Mouse (Mus musculus): ENCODE data around the gene Art4.

Gene Art4

GRCm38 (mm10) chr6:136865360-136865759 lies 7.8 kb upstream of the Art4 start:
- DNase-seq, result no peak

GRCm38 (mm10) chr6:136861020-136861419 lies 3.5 kb upstream of the Art4 start:
- peak in 1 of 2 experiments; percentile 28 for DNase-seq

DNA sequence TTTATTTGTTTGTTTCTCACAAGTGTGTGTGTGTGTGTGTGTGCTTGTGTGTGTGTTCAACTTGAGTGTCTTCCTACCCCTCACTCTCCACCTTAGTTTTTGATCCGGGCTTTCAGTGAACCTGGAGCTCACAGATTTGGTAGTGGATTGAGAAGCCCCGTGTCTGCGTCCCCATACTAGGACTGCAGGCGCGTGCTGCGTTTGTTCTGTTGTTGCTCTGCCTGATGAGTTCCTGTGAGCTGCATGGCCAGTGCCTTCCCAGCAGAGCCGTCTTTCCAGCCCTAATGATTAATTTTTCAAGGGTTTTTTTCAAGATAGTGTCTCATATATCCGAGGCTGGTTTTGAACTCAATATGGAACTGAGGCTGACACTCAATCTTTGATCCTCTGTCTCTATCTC lies 887 bp upstream of the Art4 start:
- no peak for DNase-seq

- DNase-seq, result peak; percentile 33 to 56
These were observed 334 bp upstream of the Art4 start for GRCm38 (mm10) chr6:136857873-136858260.

DNA sequence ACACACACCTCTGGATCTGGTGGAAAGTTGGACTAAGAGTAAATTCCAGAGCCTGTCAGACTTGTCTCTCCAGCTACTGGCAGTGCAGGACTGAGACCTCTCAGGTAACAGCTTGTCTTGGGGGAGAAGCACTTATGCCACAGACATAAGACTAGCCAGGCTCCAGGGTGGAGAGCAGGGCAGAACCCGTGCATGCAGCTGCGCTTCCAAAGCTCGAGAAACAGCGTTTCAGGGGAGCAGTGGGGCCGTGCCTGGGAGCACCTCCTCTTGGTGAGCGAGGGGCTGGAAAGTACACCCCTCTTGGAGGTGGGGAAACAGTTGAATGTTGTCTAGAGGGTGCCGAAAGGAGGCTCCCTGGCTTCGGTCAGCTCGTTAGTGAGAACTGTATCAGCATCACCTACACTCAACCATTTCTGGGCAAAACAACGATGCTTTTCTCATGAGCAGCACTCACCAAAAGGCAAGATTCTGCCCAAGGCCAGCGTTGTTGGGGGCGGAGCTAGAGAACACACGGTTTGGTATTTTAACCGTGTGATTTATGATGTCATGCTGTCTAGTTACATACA lies 1.4 kb downstream of the Art4 start:
- DNase-seq, result no peak

DNA sequence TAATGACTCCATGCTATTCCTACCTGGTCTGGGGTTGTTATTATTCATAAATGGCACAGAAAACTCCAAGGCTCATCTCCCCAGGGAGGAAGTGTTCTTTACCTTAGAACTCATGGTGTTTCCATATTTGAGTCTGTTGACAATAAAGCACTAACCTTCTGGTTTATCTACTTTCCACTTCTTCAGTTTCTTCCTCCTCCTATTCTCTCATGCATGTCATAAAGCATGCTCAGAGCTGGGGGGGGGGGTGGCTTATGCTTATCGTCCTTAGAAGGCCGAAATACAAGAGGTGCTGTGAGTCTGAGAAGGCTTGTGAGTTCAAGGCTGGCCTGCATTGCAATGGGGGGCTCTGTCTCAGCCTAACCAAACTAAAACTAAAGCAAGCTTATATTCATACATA lies 2.4 kb downstream of the Art4 start:
- DNase-seq, result no peak

DNA sequence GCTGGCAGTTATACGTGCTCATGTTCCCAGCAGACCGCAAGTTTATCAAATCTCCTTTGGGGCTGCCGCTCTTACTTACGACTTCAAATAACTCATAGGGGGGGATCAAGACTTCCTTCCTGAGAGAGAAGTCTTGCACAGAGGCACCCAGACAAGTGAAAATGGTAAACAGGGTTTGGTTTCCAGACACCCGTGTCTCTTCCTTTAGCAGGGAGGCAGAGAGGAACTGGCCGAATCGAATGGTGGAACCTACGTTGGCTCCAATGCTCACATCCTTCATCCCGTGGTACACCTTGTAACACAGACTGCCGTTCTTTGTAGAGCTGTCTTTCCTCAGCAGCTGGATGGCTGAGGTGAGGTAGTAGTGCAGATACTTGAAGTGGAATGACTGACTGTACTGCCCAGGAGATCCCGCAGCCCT lies 3.2 kb downstream of the Art4 start:
- DNase-seq, result no peak

DNA sequence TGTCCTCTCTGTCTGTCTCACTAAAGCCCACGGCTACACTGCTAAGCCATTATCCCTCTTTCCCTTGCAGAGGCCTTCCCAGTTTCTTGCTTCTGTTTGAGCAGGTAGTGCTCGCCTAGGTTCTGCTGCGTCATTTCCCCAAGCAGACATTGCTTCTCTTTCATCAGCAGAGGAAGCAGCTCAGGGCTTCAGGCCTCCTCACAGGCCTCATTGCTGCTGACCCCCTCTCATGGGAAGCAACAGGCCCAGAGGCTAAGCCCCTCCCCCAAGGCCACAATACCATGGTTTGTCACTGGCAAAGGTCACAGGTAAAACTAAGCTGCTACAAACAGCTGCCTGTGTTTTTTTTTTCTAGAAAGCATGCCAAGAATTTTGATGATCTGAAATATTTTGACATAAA lies 4.8 kb downstream of the Art4 start:
- DNase-seq, result no peak

- no peak for DNase-seq
These were observed 5.2 kb downstream of the Art4 start for GRCm38 (mm10) chr6:136852348-136852747.

DNA sequence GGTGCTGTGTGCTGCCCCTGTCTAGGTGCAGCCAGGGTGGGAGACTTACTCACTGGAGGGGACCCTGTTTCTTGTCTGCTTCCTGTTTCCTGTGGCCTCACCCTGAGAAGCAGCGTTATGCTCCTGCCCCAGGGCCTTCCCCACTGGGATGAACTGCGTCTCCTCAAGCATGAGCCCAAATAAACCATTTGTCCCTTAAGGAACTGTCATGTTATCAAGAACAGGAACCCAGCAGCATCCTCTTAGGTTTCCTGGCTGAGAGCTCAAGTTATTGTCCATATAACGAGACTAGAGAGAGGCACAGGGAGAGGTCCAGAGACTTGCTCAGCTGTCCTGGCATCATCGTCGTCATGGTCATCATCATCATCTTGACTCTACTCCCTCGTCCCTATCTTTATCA lies 7.3 kb downstream of the Art4 start:
- DNase-seq, result no peak

DNA sequence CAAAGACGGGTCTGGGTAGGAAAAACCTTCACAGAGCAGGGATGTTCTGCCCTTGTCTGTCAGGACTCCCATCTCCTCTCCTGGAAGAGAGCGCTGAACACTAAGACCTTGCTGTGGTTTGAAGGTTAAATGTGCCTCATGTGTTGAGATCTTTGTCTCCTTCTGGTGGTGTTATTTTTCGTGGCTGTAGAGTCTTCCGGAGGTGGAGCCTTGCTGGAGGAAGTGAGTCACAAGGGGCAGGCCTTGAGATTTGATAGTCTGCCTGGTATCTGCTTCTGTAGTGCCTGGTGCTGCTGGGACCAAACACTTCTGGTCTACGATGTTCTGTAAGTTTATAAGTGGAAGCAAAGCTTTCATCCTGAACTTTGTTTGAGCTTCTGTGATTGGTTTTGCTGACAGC lies 8.6 kb downstream of the Art4 start:
- DNase-seq, result no peak

- no peak for DNase-seq
These were observed 9.1 kb downstream of the Art4 start for GRCm38 (mm10) chr6:136848399-136848798.

DNA sequence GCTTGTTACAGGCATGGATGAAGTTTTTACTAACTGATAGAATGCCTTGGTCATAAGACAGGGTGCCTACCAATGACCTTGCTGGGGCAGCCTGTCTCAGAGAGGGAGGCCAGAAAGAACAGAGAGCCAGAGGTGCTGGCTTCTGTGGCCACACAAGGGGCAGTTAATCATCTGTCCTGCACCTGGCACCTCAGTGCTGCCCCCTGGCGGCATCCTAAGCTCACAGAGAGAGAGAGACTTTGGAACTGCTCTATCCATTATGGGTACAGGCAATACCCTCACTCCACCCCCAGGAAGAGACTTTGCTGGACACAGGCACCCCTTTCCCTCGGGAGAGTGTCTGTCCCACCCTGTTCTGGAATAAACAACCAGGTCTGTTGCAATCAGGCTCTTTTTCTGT lies 9.7 kb downstream of the Art4 start:
- peak; percentile 52 to 72 for DNase-seq

- DNase-seq, result no peak
These were observed 10.3 kb downstream of the Art4 start for GRCm38 (mm10) chr6:136847267-136847666.

DNA sequence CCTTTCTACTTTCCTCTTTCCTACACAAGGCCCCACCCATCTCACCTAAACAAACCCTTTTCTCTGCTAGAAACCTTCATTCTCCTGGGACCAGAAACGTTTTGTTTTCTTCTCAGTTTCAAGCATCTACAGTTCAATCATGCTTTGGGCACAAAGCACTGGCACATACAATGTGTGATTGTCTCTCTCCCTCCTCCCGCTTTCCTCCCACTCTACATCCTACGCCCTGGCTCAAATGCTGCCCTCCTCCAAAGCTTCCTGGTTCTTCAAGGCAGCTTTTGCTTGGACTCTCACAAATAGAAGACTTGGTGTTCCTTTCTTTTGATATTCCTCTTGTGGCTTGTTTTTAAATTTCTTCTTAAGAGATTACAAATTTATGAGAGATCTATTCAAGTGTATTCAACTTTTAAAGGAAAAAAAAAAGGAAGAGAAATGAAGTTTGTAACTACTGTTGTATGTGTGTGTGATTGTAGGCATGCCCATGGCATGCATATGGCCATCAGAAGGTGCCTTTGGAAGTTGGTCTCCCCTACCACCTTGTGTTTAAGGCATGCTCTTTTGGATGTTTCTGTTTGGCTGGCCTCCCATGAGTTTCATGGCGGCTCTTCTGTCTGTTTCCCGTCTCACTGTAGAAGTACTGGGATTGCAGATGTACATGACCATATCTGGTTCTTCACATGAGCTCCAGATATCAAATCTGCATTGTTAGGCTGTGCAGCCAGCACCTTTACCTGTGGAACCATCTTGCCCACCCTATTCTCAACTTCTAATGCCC lies 11.6 kb downstream of the Art4 start:
- DNase-seq, result no peak

DNA sequence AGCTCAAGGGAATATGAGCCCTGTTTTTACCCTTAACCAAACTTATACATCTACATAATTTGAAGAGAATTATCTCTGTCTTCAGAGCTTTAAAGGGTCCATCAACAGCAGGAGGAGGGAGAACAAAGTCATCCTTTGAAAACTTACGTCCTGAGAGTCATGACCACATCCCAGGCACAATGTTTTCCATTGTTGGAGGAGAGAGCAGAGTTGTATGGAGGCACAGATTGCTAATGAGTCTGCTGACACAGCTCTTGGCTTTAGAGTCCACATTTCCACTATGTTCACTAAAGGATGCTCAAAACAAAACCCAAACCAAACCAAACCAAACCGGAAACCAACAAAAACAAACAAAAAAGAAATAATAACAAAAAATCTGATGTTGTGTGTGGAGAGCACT lies 12.6 kb downstream of the Art4 start:
- DNase-seq, result no peak

GRCm38 (mm10) chr6:136837323-136837722 lies 20.2 kb downstream of the Art4 start:
- no peak for DNase-seq

GRCm38 (mm10) chr6:136835352-136835751 lies 22.2 kb downstream of the Art4 start, which contains the start of gene Smco3:
Gene Smco3 (minus strand): TSS chr6:136835452.
- DNase-seq, result no peak

DNA sequence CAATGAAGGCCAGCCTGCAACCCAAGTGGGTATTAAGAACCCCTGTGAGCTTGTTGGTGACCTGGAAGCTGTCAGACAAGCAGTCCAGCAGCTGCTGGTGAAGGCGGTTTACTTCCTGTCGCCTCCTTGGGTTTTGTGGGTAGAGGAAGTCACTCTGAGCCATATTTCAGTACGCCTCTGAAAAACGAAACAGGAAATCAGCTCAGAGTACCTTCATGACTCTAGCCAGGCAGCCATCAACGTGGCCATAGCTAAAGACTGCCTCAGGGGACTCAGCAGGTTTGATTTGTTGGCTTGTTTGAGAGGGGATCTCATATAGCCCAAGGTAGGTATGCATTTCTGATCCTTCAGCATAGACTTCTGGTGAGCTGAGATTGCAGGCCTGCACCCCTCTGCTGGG lies 25.8 kb downstream of the Art4 start:
- no peak for DNase-seq

- DNase-seq, result no peak
These were observed 28.9 kb downstream of the Art4 start for GRCm38 (mm10) chr6:136828681-136829080.

DNA sequence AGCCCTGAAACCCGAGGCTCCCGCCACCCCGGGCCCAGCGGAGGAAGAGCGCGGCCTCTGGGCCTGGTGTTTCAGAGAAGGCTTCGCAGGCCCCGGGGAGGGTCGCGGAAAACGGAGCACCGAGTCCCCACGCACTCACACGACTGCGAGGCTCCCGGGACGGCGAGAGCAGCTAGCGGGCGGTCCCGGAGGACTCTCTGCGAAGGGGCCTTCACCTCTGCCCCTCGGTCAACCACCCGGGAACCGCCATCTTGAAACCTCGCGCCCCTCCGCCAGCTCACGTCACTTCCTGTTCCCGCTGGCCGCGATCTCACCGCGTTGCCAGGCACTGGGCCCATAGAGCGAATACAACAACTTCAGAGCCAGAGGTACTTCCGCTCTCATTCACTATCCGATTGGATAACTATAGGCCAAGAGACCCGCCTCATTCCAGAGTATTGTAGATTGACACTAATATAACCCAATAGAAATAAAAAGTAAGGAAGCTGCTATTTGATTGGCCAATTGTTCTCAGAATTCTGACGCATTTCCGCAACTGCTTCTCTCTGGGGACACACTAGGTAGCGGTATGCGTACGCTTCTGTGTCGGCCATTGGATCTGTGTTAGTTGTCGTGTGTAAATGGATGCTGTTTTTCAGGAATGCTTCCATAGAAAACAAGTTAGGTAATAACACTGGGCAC lies 29.5 kb downstream of the Art4 start, which contains the start of gene Wbp11:
TSS of gene Wbp11 (minus strand) at position 353 of the 681 bp plus-strand sequence.
- peak; percentile 96 to 97 for DNase-seq

DNA sequence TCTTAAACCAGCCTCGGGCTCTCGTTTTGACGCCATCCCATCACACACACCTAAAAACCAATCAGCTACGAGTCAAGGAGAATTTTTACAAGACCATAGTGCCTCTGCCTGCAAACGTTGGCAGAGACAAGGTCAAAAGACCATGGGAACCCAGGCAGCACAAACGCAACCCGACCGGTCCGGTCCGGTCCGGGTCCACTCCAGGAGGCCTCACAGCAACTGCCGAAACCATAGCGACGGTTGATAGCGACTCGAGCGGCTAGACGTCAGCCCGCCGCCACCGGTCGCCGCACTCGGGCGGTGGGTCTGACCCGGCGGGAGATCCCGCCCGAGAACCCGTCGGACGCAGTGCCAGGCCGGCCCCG lies 30.0 kb downstream of the Art4 start, which contains the start of gene BC049715:
TSS of gene BC049715 (plus strand) at position 111 of the 365 bp plus-strand sequence.
- no peak for DNase-seq

GRCm38 (mm10) chr6:136827116-136827515 lies 30.4 kb downstream of the Art4 start:
- no peak for DNase-seq

- DNase-seq, result no peak
These were observed 32.5 kb downstream of the Art4 start for GRCm38 (mm10) chr6:136824987-136825386.
